10 mouse cellular contexts compared by ENCODE assay signal in the genomic region with DNA sequence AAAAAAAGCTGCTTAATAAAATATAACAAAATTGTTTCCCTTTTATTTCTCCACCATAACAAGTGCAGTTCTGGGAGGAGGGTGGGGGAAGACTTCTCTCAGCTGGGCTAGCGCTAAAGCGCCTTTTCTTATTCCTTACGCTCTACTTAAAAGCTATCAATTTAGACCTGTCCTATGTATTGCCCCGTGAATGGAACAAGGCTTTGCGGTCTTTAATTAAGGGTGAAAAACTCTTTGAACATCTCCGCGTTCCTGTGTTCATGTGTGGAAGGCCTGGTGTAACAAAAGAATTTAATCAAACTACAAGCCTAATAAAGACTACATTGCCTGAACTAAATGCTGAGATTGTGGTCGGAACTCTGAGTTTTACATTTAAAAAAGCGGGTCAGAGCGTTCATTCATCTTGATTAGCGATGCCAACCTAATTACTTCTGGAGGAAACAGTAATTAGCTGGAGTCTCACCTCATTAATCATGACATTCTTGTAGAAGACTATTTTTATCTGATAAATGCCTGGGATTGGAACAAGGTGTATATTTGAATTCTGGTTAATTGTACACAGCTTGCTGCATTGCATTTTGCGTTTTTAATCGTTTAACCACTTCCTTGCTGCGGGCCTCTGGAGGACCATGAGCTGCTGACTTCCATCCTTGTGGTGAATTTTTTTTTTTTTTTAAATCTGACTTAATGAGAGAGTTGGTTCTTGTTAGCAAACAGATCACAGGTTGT.
A peak's percentile ranks its signal among the peaks of the same experiment; 100 is the strongest.
DNase-seq lines count a peak whose midpoint lies in the region; ATAC-seq lines count a peak whose summit lies in the region.
"Had no signal": no experiment of that assay in that cellular context is flagged by ENCODE, and none has a peak within 500 bp of the region (broad histone marks: within the 10 kb centered on the region; RNA-seq: fewer than 3 reads in every experiment).

No protein-coding gene starts in this region.

- H3K27ac ChIP-seq in neural tube, embryonic 11.5 days (ENCODE audit: low read depth, low read length): no peak overlapping the region
- no peak overlapping the region for H3K27ac ChIP-seq in limb, embryonic 15.5 days

- no peaks in the 10 kb centered on the region for H3K36me3 ChIP-seq in neural tube, embryonic 11.5 days (ENCODE audit: control insufficient read depth, insufficient read depth, low read length)
- H3K36me3 ChIP-seq in limb, embryonic 15.5 days: no peaks in the 10 kb centered on the region

- H3K4me1 ChIP-seq in neural tube, embryonic 11.5 days (ENCODE audit: control insufficient read depth, insufficient read depth, low read length): peaks cover 14% of the 10 kb centered on the region
- H3K4me1 ChIP-seq in limb, embryonic 15.5 days: peaks cover 6% of the 10 kb centered on the region; the same call in 1 of the 2 replicates

- H3K9ac ChIP-seq in neural tube, embryonic 11.5 days (ENCODE audit: low read length): no peak overlapping the region
- no peak overlapping the region for H3K9ac ChIP-seq in limb, embryonic 15.5 days
- H3K9ac ChIP-seq: liver, postnatal 0 days had no signal

- no peak for DNase-seq in neural tube, embryonic 11.5 days (ENCODE audit: low spot score)
- no peak for DNase-seq in neural tube, embryonic 10.5 days (ENCODE audit: extremely low spot score, low spot score)
- DNase-seq in forelimb bud, embryonic 11.5 days (ENCODE audit: low read depth, low spot score): peak; percentile 49
- no peak for DNase-seq in heart, adult 9 months (ENCODE audit: low spot score in 2 of 2)
- DNase-seq in adrenal gland, postnatal 10 days: no peak
- DNase-seq in ovary, adult 18-20 months (ENCODE audit: low spot score): no peak
- DNase-seq: gastrocnemius, postnatal 10 days; liver, postnatal 0 days; thymus, postnatal 25 days had no signal

- peak; percentile 48; the same call in 1 of the 2 replicates for ATAC-seq in neural tube, embryonic 11.5 days (ENCODE audit: insufficient read depth, low FRiP score, low TSS enrichment)
- ATAC-seq in limb, embryonic 15.5 days (ENCODE audit: insufficient number of reproducible peaks, low FRiP score, low TSS enrichment, low read depth): no peak
- ATAC-seq: liver, postnatal 0 days had no signal

- WGBS in neural tube, embryonic 11.5 days: 45% methylated on average over 14 of the region's 14 CpGs
- WGBS in limb, embryonic 15.5 days: 25% methylated on average over 14 of the region's 14 CpGs

- H3K27me3 ChIP-seq in neural tube, embryonic 11.5 days (ENCODE audit: control insufficient read depth, insufficient read depth, low read length): no peaks in the 10 kb centered on the region
- no peaks in the 10 kb centered on the region for H3K27me3 ChIP-seq in limb, embryonic 15.5 days

- peak overlapping the region; percentile 26; the same call in 1 of the 2 replicates for H3K4me2 ChIP-seq in neural tube, embryonic 11.5 days (ENCODE audit: low read depth)
- H3K4me2 ChIP-seq in limb, embryonic 15.5 days: 0 out of 2 replicates have a peak overlapping the region, but pooled peaks have one; percentile 12

- no peak overlapping the region for H3K4me3 ChIP-seq in neural tube, embryonic 11.5 days (ENCODE audit: low read depth, low read length)
- no peak overlapping the region for H3K4me3 ChIP-seq in limb, embryonic 15.5 days

- no peaks in the 10 kb centered on the region for H3K9me3 ChIP-seq in neural tube, embryonic 11.5 days (ENCODE audit: control insufficient read depth, low read length)
- no peaks in the 10 kb centered on the region for H3K9me3 ChIP-seq in limb, embryonic 15.5 days
